Mouse (Mus musculus): Measurements from ENCODE around the gene Fbxo24.
"Not testable (repeated sequence)": the region's sequence is repeated elsewhere in the genome, so short reads cannot be mapped to it uniquely, and the experiment has no call there.

Gene Fbxo24

DNA sequence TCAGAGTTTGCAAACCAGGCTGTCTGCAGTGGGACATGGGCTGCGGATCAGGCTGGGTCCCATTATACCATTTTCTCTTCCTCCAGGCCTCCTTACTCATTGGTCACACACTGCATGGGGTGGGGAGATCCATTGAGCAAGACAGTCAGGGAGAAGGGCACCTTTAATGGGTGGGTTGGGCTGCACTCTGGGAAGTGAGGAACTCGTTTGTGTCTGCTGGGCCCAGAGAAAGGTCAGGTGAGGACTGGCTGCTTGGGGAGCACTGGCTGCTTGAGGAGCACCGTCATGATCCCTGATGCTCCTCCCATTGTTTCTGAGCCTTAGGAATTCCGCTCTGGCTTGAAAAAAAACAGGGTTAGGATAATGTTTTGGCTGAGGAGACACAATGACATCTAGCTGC is 14.1 kb upstream of the Fbxo24 start:
- no peak for DNase-seq (ENCODE audit: low read depth)

DNA sequence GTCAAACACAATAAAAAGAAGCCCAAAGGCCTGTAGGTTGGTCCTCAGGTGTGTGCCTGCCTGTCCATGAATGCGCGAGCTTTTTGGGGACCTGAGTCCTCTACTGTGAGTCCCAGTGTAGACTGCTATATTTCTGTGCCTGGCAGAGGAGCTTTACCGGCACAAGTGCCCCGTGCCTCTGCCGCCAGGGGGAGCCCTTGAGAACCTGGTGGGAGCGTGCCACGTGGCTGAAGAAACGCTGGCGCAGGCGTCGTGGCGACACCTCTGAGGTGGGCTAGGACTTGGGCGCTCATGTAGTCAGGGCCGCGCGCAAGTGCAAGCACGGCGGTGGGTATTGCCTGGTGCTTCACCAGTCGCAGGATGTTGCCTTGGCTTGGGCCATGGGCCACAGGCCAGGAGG is 12.3 kb upstream of the Fbxo24 start, which contains the start of gene Sap25:
Sap25 (plus strand) TSS at position 281 of the 400 bp plus-strand sequence.
- DNase-seq (ENCODE audit: low read depth): no peak

DNA sequence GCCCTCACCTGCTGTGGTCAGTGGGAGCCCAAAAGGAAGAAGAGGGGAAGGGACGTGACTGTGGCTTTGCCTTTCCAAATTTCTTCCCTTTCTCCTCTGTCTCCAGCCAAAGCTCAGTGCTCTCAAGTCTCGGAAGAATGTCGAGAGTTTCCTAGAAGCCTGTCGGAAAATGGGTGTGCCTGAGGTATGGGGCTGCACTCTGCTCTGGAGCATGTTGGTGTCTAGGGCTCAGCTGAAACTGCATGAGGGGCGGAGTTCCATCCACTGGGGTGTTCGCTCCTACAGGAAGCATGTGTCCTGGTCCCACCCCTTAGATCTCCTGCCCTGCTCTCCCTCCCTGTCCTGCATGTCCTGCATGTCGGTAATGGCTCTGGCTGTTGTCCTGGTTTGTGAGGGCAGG is 10.7 kb upstream of the Fbxo24 start:
- DNase-seq (ENCODE audit: low read depth): no peak

DNA sequence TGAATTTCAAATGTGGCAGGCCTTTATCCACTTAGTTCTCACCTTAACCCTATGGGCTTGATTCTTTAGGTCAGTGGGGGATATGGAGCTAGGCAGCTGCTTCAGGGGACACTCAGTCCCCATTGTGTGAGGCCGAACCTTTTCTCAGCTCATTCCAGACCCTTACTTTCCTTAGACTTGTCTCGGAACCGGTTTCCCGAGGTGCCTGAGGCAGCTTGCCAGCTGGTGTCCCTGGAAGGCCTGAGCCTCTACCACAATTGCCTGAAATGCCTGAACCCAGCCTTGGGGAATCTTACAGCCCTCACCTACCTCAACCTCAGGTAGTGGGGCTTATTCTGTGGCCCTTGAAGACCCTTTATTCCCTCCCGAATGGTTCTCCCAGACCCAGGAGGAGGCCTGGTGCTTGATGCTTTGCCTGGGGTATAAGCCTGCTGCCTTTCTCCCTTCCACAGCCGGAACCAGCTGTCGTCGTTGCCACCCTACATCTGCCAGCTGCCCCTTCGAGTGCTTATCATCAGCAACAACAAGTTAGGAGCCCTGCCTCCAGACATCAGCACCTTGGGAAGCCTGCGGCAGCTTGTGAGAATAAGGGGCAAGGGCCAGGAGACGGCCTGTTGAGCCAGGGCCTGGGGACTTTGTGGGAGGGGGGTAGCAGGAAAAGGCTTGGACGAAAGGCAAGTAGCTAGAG is 4.7 kb upstream of the Fbxo24 start:
- no peak for DNase-seq (ENCODE audit: low read depth)

DNA sequence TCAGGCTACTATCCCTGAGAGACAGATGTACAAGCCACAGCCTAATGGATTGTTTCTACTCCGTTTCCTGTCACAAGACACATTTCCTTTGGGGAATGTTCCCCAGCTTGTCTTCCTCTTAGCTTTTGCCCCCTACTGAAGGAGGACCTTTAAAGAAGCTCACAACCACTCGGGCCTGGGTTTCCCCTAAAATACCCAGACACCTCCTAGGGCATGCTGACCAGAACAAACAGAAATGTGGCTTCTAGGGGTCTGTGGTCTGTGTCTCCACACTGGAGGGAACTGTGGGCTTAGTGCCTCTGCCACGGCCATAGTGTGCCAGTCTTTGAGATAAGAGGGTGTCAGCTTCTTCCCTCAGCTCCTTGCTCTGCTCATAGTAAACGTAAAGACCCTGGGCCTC is 2.8 kb upstream of the Fbxo24 start:
- DNase-seq (ENCODE audit: low read depth): no peak

DNA sequence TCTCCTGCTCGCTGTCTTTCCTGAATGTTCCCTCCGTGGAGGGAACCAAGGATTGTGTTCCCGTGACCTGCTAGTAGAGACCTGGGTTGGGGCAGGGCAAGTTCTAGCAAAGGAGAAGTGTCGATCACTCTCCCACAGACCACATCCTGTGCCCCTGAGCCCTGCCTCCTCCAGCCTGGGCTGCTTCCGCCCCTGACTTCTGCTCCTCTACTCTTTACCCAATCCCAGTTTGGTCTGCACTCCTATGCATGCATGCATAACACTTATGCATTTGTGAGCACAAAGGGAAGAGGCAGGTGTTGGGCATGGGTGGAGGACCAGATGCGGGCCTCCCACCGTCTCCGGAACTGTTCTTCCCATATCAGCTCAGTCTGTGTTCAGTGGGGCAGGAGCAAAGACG is 2.4 kb upstream of the Fbxo24 start:
- DNase-seq (ENCODE audit: low read depth): no peak

DNA sequence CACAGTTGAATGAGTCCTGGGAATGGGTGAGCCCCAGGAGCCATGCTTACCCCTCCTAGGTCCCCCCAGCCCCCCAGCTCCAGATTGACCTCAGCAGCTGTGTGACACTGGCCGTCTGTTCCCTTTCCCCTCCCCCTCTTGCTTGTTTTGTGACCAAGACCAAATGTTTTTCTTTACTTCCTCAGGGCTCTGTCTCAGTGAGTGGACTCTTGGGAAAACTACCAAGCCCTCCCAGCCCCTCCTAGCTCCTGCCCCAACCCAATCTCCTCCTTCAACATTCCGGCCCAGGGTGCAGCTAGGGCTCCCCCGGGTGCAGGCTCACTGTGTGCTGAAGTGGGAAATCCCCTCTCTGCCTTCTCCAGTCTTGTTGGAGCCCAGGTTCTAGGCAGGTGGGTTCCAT is 1.8 kb upstream of the Fbxo24 start:
- no peak for DNase-seq (ENCODE audit: low read depth)

DNA sequence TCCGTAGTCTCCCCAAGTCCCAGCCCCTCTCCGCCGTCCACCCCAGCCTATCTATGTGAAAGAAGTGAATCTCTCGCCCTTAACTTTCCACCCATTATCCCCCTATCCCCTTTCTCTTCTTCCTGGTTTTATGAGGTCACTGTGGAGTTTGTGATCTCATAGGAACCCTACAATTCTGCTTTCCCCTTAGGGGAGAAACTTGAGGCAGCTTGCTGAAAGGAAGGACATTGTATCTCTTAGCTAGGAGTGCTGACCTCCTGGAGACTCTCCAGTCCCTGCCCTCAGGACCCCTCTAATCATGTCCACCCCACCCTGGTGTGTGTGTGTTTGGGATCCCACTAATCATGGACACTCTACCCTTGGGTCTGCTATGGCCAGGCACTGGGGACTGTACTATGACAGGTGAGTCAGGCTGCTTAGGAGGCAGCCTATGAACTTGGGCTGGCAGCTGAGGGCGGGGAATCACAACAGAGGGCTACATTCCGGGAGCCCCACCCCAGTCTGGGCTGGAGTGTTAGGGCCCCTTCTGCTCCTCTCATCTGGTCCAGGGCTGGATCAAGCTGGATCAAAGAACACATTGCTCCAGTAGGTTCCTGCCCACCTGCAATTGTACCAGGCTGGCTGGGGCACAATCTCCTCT is 1.2 kb upstream of the Fbxo24 start:
- no peak for DNase-seq (ENCODE audit: low read depth)

DNA sequence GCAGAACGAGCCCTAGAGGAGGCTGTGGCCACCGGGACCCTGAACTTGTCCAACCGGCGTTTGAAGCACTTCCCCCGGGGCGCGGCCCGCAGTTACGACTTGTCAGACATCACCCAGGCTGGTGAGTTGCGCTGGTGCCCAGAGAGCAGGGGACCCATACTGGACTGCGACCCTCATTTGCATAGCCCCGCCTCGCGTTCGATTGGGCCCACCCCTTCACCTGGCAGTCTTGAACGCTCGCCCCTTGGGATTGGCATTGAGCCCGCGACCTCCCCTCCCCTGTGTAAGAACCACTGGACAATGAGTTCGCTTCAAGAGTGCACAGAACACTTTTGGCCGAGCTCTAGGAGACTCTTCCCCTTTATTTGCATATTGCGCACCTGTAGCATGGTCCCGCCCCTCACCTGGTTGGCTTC is 512 bp upstream of the Fbxo24 start:
- DNase-seq (ENCODE audit: low read depth): no peak

DNA sequence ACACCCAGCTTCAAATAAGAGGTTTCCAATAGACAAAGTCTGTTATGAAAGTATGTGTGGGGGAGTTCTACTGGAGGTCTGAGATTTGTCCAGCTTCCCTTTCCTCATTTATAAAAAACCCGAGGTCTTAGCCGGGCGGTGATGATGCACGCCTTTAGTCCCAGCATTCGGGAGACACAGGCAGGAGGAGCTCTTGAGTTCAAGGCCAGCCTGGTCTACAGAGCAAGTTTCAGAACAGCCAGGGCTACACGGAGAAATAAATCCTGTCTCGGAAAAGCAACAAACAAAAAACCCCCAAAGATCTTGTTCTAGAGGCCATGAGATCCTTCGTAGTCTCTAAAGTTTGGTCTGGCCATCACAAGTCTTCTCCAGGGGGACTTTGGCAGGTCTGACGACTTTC is 811 bp downstream of the Fbxo24 start:
- DNase-seq (ENCODE audit: low read depth): no peak

DNA sequence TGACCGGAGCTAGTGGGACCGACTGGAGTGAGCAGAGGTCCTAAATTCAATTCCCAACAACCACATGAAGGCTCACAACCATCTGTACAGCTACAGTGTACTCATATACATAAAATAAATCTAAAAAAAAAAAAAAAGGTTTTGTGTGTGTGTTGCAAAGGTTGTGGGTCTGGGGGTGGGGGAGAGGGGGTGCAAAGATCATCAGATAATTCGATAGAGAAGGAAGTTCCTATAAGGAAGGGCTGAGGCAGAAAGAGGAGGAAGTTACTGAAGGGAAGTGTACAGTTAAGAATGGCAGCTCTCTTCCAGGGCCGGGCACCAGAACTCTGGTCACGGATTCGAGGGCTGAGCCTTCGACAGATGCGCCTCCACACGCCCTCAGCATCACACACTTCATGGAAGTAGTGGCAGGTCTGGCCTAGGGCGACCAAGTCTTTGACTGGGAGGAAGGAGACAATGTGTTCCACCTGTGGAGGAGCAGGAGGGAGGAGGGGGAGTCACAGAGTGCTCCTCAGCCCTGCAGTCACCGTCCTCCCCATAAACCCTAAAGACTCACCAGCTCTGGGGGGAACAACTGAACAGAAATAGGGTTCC is 4.8 kb downstream of the Fbxo24 start:
- no peak for DNase-seq (ENCODE audit: low read depth)

DNA sequence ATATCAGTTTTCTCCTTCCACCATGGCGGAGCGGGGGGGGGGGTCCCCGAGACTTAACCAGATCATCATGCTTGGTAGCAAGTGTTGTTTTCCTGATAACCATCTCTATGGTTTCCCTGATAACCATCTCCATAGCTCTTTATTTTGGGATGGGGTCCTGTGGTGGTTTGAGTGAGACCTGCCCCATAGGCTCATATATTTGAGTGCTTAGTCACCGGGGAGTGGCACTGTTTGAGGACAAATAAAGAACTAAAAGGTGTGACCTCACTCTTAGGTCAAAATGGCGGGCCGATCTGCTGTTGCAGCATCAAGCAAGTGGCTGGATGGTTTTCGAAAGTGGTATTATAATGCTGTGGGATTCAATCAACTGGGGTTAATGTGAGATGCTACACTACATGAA is 13.5 kb downstream of the Fbxo24 start:
- DNase-seq (ENCODE audit: low read depth): no peak

DNA sequence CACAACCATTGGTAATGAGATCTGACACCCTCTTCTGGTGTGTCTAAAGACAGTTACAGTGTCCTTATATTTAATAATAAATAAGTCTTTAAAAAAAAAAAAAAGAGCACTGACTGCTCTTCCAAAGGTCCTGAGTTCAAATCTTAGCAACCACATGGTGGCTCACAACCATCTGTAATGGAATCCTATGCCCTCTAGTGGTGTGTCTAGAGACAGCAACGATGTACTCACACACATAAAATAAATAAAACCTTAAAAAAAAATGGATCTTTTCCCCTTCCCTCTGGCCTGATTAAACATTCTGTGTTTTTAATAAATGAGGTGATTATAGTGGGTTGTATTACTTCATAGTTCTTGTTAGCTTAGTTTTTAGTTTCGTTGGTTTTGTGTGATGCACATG is 13.9 kb downstream of the Fbxo24 start:
- not testable (repeated sequence) for DNase-seq (ENCODE audit: low read depth)

DNA sequence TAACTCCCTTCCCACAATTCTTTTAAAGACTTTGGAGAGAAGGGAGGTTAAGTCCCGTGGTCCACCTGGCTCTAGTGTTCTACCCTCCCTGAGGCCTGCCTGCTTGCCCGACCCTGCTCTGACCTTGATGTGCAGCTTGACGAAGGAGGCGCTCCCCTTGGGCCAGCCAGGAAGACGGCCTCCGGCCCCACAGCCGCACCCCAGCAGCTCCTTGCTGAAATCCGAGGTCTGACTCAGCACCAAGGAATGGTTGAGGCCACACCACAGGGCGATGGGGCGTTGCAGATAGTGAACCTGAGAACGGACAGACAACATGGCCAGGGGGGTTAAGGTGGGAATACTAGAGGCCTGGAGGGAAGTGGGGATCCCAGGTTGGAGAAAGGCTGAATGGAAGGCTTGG is 15.3 kb downstream of the Fbxo24 start, which contains the start of gene Pcolce:
Pcolce (minus strand) TSS at position 235 of the 400 bp plus-strand sequence.
- no peak for DNase-seq (ENCODE audit: low read depth)

DNA sequence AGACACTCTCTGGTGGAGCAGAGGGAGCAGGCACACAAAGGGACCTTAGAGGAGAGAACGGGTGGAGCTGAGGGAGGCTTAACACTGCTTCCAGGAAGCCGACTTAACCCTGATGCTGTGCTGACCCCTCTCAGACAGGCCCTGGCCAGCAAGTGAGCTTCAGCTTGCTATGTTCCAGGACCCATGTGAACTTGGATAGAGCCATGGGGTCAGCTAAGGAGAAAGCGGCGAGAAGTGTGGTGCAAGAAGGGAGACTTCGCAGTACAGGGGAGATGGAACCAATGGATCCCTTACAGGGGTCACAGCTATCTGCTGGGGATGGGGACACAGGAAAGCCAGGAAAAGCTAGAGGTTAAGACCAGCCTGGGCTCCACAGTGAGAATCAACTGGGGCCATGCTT is 15.7 kb downstream of the Fbxo24 start:
- DNase-seq (ENCODE audit: low read depth): no peak

DNA sequence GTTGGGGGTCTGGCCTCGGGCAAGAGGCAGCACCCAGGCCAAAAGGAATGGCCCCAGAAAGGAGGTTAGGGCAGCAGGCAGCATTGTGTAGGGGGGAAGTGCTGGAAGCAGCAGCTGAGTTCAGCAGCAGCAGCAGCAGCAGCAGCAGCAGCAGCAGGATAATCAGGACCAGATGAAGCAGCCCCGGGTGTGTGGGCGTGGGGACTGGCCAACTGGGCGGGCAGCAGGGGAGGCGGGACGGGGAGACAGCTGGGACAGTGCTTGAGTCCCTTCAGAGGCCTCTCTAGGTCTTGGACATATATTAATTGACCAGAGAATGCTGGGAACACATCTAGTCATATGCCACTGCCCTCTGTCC is 17.6 kb downstream of the Fbxo24 start:
- DNase-seq (ENCODE audit: low read depth): no peak

DNA sequence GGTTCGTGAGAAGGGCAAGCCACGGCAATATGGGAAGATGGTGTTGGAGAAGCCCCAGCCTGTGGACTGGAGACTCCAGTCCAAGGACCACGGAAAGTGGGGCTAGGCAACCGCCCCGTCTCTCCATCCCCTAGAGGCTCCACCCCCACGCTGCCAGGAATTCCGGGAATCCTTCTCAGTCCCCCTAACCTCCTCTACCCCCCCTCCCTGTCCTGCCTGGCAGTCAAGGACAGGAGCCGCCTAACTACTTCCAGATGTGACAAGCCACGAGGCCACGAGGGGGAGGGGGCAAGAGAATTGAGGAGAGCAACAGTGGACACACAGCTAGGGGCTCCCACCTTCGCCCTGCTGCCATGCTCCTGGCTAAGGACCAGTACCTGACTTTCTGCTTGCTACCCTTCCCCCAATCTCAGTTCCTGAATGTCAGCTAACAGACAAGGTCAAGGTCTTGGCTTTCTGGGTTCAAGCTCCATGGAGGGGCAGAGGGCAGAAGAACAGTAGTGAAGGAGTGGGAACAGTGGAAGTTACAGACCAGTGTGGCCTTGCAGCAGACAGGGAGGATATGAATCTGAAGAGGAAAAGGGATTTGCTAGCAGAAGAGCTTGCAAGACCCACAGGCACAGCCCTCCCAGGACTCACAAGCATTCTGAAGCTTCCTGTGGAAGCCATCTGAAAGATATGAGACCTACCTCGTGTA is 18.1 kb downstream of the Fbxo24 start:
- DNase-seq (ENCODE audit: low read depth): no peak

DNA sequence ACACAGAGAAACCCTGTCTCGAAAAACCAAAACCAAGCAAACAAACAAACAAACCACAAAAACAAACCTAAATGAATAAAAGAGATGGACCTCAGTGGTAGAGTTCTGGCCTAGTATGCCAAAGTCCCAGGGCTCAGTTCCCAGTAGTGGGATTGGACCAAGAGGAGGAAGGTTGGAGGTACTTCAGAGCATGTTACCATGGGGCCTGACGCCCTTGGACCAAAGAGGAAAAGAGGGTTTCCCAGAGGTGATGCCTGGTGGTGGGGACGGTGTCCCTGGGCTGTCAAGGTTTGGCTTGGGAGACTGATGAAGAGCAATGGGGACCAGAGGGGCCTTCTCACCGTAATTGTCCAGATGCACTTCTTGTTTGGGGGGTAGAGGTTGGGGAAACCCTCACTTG is 18.7 kb downstream of the Fbxo24 start:
- DNase-seq (ENCODE audit: low read depth): no peak

DNA sequence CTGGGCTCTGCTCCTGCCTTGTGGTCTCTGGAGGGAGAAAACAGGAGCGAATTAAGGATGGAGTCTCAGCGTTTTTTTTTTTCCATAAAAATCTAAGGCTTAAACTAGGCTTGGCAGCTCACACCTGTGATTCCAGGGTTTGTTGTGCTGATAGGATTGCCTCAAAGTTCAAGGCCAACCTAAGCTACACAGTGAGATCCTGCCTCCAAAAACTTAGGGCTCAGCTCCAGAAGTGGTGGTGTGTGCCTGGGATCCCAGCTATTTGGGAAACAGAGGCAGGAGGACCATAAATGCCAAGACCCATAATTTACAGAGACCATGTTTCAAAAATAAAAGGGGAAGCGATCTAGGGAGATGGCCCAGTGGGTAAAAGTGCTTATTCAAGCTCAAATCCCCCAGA is 19.5 kb downstream of the Fbxo24 start:
- no peak for DNase-seq (ENCODE audit: low read depth)

DNA sequence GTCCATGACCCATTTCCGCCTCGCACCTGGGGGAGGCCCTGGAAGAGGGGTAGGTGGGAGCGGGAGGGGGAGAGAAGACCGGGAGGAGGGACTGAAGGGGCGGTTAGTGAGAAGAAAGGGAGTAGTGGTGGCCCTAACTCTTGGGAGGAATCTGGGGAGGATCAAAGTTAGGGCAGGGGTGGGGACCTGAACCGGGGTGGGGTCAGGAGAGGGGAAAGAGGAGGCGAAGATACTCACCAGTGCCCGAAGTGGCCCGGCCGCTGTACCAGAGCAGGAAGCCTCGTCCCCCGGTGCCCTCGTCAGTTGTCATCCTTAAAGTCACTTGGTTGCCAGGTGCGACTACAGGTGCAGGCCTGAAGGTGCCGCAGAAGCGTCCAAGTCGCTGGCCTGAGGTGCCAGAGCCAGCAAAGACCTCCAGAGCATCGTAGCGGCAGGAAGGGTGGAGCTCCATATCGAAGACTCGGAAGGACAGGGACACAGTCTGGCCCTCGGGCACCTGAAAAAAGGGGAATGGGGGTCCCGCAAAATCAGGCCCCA is 20.1 kb downstream of the Fbxo24 start:
- DNase-seq (ENCODE audit: low read depth): no peak

DNA sequence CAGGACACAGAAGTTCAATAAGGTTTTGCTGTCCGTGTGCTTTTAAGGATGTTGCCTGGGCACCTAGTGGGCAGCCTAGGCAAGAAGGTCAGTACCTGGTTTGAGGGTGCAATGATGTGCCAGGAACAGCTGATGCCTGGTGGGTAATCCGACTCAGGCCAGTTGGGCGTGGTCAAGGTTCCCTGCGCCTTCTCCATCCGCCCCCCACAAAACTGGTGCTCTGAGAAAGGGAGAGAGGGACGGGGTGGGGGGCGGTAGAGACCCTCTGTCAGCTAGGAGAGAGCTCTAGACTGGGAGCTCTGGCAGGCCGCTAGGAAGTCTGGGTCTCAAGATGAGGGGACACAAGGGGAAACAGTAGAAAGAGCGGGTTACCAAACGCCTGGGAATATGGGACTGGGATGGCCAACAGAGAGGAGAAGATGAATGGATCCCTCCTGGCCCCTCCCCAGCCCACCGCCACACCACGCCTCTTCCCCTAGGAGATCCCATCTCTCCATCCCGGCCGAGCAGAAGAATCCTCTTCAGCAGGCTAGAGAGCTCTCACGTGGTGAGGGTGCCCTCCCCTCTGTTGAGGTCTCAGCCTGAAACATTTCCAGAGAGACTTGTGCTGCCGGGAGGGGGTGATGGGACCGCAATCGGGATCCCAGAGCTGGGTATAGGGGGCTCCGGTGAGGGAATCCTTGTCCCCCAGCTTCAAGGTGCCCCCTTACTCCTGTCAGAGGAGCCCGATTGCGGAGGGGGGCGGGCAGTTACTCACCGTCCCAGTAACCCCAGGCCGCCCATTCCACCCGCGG is 20.7 kb downstream of the Fbxo24 start:
- DNase-seq (ENCODE audit: low read depth): no peak

DNA sequence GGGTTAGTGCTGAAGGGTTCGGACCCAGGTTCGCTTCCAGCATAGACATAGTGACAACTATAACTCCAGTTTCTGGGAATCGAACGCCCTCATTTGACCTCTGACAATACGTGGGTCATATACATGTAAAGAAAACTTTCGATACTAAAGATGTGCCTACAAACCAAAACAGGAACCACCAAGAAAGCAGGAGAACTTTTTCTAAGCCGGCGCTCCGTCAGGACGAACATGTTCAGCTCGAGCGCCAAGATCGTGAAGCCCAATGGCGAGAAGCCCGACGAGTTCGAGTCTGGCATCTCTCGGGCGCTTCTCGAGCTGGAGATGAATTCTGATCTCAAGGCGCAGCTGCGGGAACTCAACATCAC is 27.5 kb downstream of the Fbxo24 start:
- DNase-seq (ENCODE audit: low read depth): peak; percentile 38
